Mouse (Mus musculus): ENCODE data around the gene Rhbdf1. TPM values are rescaled to one million over a fixed set of nuclear protein-coding genes. Genes with fewer than 3 reads are reported as not detected.

The Rhbdf1 gene
- 22.4 and 24.3 TPM in 2 replicates for total RNA-seq (2021)
- long read RNA-seq, experiment 1, transcript Rhbdf1-201 (18 exons, 2,946 nt) = major isoform, 29 of 40 reads
- long read RNA-seq, experiment 1, partial matches to known transcripts = 2 of 40 reads
- long read RNA-seq, experiment 1, other reads (novel, unspliced or antisense) = 9 of 40 reads
- long read RNA-seq, experiment 2, transcript Rhbdf1-201 (18 exons, 2,946 nt) = major isoform, 20 of 36 reads
- long read RNA-seq, experiment 2, partial matches to known transcripts = 3 of 36 reads
- long read RNA-seq, experiment 2, other reads (novel, unspliced or antisense) = 13 of 36 reads

DNA sequence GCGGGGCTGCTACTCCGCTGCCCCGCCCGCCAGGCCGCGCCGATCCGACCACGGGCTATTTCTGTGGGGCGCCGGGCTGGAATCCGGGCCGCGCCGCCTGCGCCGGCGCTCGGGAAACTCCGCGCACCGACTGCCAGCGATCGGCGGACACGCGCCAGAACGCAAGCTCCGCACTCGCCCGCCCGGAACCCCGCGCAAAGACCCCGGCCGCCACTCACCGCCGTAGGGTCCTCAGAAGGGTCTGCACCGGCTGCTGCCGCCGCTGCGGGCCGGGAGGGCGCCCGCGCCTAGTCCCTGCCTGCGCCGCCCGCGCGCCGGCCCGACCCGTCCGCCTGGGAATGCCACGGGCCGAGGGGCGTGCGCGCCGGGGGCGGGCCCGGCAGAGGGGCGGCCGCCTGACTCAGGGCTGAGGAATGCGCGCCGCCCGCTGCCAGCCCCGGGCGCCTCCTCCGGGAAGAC lies at the start of gene Rhbdf1:
Gene Rhbdf1 (minus strand): TSS at position 350 of the 459 bp plus-strand sequence.
- DNase-seq = peak; percentile 87

DNA sequence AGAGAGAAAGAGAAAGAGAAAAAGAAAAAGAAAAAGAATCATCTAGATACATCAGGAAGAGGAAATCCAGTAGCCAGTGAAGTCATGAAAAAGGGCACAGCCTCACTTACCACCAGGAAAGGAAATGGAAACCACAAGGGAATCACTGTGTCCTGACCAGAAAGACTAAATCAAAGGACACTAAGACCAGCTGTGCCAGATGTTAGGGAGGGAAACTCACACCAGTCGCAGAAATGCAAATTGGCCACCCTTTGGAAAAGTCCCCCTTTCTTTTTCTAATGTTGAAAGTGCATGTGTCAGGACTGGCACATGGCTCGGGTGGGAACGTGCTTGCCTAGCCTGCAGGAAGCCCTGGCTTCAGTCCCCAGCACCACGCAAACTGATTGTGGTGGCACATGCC lies 49.1 kb upstream of the Rhbdf1 start:
- no peak for DNase-seq

DNA sequence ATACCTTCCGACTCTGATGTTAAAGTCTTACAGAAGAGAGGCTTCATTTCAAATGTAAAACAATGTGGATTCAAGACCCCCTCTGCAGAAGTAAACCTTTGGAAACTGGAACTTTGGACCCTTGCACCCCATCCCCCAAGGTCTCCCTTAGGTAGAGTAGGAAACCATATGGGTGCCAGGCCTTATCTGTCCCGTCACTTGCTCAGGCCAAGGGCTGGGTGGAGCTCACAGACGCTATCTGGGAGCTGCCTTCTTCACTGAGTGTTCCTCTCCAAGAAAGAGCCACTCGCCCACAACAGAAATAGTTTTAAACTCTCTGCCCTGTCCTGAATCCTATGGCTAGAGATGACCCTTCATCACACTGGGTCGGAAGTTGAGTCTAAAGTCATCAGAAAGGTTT lies 46.9 kb upstream of the Rhbdf1 start:
- no peak for DNase-seq

DNA sequence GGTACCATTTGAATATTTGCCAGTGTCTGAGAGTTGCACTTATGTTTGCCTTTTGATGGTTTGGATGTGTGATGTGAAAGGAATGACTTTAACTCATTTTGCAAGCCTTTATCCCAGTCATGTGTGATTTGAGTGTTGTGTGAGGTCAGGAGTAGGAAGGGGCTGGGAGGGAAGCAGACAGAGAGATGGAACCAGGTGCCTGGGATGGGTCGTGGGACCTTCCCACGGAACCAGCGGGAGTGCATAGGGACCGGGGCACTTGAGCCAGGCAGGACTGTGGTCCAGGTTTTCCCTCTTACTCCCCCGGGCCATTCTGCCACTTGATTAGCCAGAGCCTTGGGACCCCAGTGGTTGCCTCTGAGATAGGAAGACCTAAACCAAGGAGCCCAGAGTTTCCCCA lies 45.9 kb upstream of the Rhbdf1 start:
- no peak for DNase-seq

DNA sequence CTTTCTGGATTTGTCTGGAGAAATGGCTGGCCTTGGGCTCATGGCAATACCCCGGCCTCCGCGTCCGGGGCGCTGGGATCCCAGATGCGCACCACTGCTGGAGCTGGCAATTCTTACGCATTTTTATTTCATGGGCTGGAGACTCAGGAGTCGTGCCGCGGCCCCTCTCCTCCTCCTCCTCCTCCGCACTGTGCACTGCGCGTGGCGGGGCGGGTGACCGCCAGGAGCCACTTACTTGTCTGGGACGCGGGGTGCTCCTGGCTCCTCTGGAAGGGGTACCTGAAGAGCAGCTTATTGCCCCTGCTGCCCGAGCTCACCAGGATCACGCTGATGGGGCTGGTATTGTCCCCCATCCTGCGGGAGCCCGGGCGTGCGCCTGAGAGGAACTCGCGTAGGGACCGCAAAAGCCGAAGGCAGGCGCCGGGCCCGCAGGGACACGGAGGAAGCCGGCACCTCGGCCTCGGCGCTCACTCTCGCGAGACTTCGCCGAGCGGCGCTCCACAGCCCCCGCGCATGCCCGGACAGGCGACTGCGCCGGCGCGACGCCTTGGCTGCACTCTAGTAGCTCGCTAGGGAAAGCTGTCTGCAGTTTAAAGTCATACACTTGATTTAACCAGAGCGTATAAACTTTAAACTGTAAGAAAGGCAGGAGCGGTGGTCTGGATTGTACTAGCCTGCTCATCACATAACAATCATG lies 45.2 kb upstream of the Rhbdf1 start, which contains the start of gene Nprl3:
Gene Nprl3 (minus strand): TSS at position 520 of the 697 bp plus-strand sequence.
- peak; percentile 98 for DNase-seq

DNA sequence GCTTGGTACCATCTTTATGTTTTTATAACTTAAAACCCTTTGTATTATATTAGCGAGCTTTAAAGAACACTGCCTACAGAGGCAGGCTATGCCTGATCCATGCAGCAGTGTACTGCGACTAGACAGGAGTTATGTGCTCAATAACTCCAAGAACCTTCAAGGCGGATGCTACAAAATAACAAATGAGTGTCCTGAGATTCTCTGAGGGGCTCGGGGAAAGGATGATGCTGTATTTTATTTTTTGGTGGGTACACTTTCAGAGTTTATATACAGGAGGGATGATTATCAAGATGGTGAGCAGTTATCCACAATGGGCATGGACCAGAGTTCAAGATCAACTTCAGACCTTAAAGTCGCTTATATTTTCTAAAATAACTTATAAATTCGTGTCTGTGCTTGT lies 44.7 kb upstream of the Rhbdf1 start:
- no peak for DNase-seq

DNA sequence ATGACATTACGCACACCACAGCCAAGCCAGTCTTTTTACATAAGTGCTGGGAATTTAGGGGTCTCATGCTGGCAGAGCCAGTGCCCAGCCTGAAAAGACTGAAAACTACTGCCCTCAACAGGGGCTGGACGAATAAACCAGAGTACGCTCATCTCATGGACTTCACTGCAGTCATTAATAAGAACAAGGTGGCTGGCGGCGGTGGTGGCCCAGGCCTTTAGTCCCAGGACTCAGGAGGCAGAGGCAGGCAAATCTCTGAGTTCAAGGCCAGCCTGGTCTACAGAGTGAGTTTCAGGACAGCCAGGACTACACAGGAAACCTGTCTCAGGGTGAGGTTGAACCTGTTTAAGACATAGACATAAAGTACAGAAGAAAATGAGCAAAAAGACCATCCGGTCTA lies 44.1 kb upstream of the Rhbdf1 start:
- DNase-seq = no peak

DNA sequence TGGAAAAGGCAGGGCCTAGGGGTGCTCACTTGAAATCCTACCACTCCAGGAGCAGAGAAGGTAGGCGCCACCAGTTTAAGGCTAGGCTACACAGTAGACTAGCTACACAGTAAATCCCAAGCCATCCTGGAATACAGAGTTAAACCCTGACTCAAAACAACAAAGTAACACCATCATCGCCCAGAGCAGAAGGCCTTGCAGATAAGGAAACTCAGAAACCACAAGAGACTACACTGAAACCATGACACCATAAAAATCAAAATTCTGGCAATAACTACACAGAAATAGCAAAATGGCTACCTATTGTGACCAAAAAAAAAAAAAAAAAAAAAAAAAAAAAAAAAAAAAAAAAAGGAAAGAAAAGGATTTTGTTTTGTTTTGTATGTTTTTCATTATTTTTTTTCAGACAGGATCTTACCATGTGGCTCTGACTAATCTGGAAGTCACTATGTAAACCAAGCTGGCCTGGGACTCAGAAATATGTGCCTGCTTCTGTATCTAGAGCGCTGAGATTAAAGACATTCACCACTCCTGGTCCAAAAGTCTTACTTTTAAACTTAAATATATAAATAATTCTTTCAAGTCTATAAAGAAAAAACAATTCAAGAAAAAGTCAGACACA lies 43.1 kb upstream of the Rhbdf1 start:
- no peak for DNase-seq

DNA sequence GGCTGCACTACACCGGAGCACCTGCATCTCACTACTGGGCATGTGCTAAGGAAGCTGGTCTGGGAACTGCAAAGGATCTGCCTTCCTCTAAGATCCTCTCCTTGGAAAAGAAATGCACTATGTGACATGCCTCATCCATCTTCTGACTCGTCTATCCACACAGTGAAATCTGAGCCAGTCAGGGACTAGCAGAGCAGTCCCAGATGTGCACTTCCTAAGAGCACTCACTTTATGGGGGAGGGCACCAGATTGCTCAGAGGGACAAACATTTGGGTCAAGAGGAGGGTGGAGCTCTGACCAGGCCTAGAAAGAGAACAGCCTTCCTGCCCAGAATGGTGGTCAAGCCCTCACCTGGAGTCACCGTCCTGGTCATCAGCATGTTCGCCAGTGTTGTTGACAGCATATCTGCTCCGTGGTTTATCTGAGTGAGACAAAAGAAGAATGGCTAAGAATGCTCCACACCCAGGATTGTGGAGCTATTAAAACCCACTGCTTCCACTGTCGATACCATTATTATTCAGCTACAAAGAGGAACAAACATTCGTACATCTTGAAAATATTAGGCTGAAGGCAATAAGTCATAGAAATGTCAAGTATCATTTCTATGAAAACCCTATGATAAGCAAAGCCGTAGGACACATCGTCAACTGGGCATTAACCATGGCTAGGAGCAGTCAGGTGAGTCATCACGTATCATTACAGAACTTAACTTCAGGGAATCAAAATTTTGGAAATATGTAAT lies 40.7 kb upstream of the Rhbdf1 start:
- peak; percentile 24 for DNase-seq

DNA sequence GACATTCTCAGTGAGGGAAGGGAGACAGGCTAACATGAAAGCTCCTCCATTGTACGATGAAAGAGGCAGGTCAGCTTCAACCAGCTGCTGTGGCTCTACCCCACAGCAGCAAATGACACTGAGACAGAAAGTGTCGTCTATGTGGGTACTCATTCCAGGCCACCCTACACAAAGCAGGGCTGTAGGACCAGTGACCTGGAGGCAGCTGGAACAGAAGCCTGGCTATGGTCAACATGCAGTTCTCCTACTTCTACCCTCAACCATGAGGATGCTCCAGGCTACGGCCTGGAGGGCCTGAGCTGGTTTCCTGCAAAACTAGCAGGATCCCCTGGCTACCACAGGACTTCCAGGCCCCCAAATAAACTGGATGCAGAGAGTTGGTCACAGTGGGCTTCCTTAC lies 34.5 kb upstream of the Rhbdf1 start:
- DNase-seq = no peak

DNA sequence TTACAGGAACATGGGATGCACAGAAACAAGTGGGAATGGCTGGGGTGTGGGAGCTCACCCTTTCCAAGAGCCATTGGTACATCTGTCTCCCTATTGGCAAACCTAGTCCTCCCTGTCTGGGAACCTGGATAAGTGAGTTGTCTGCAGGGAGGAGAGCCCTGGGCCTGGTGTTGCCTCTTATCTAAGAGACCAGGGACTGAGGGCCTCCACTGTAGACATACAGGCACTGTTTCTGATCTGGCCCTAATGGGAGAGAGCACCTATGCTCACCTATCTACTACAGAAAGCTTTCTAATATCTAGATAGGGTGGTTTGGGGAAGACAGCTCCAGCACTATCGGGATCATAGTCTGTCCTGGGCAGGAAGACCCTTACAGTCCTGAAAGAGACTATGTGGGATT lies 34.0 kb upstream of the Rhbdf1 start:
- no peak for DNase-seq

DNA sequence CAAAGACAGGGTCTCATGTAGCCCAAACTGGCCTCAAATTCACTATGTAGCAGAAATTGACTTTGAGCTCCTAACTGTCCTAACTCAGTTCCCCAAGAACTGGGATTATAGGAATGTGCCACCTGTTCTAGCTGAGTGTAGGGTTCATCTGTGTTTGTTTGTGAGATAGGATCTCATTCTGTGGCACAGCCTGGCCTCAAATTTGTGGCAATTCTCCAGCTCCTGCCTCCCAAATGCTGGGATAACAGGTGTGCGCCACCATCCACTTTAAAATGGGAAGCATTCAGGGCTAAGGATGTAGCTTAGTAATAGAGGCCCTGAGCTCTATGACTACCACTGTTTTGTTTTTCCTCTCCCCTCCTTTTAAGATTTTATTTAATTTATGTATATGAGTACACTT lies 31.0 kb upstream of the Rhbdf1 start:
- no peak for DNase-seq

DNA sequence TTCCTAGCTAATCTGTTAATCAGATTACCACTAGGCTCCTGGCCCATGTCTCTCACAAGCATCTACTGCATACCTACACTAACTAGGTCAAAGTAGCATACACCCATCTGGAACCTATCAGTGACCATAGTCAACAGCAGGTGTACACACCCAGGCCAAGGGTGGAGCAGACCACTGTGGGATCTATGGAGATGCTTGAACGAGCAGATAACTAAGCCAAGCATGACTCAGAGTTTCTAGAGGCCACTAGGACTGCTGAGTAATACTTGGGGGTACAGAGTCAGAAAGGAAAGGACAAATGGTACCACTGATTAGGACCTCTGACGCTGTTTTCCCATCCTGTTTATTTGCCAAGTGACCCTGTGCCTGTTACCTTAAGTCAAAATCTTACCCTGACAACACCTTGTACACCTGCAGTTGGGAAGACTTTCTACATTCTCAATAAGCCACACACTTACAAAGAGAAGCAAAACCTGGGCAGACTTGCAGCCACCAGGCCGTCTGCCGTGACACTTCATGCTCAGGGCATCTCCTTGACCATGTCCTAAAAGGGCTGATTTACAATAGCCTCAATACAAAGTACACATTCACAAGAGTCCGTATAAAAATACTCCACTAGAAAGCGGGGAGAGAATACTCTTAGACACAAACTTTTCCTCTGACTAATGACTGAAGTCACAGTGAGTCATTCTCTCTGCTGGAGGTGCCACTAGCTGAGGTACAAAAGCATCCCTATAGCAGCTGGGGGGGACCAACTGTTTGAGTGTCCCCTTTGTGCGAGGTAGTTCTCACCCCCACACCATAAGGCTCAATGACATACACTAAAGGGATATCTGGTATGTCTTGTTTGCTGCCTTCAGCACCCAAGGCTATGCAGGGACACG lies 29.0 kb upstream of the Rhbdf1 start:
- no peak for DNase-seq

DNA sequence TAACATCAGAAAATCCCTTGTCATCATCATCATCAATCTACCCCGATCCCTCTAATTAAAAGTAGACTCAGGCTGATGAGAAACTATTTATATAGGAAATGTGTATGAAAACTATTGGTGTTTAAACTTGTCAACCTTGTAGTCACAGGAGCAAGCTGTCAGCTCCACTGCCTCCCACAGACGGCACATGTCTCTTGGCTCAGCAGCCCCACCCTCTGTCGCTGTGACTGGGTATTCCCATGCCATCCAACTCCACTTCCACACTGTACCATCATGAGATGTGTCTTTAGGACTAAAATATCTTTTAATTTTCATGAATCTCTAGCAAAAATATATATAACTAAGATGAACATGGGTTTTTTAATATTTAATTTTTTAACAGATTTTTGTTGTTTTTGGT lies 26.2 kb upstream of the Rhbdf1 start:
- no peak for DNase-seq

DNA sequence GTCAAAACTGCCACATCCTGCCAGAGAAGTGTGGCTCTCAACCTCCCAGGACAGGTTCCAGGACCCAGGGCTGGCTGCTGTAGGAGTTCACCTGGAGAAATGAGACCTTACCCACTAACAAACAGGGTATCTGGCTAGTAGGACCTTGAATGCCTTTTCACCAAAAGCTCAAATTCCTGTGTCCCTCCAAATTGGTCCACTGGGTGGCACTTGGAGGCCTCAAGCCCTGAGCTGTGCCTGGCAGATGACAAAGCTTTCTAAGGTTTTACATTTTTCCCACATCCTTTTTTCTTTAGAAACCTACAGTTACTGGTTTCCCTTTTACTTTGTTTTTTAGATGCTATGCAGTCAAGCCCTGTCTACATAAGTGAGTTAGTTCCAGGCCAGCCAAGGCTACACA lies 25.0 kb upstream of the Rhbdf1 start:
- DNase-seq = no peak

DNA sequence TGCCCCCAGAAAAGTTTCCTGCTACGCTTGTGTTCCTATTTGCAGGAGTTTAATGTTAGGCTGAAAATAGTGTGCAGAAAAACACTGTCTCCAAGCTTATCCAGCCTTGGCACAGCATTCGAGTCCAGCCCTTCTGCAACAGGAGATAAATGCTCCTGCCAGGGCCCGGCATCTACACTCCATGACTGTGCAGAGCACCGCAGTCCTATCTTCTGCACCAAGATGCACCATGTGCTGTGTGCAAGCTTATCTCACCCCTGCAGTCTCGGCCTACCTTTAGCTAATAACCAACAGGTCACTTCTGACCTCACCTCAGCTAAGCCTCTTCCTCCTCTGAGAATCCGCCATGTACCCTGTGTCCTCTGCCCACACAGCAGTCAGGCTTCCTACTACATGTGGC lies 23.5 kb upstream of the Rhbdf1 start:
- DNase-seq = no peak

DNA sequence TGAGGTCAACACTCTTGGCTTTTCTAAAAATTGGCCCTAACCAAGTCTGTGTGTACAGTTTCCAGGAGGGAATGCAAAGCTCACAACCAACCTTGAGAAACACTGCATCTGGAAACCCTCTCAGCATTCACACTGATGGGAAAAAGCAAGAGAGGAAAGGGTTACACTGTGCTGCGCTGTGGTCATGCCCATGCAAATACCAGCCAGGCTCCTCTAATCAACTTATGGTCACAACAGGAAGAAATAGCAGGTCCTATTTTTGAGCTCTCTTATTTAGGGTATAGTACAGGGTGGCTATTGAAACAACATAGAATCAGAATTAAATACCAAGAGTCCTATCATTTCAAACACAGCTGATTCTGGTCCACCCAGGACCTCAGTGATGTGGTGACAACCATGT lies 22.5 kb upstream of the Rhbdf1 start:
- DNase-seq = no peak

DNA sequence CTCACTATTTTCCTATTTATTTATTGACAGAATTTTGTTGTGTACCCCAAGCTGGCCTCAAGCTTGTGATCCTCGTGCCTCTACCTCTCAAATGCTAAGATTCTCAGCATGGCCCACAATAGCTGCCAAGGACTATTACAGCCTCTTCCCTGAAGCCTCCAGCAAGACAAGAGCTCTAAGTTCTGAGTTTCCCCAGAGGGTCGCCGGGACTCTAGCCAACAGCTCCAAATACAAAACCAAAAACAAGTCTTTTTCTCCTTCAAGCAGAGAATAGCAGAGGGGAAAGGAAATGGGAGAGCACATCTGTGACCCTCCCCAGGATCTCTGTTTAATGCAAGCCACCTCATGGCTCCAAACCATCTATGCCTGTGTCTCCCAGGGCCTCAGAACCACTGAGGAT lies 22.0 kb upstream of the Rhbdf1 start:
- DNase-seq = no peak

DNA sequence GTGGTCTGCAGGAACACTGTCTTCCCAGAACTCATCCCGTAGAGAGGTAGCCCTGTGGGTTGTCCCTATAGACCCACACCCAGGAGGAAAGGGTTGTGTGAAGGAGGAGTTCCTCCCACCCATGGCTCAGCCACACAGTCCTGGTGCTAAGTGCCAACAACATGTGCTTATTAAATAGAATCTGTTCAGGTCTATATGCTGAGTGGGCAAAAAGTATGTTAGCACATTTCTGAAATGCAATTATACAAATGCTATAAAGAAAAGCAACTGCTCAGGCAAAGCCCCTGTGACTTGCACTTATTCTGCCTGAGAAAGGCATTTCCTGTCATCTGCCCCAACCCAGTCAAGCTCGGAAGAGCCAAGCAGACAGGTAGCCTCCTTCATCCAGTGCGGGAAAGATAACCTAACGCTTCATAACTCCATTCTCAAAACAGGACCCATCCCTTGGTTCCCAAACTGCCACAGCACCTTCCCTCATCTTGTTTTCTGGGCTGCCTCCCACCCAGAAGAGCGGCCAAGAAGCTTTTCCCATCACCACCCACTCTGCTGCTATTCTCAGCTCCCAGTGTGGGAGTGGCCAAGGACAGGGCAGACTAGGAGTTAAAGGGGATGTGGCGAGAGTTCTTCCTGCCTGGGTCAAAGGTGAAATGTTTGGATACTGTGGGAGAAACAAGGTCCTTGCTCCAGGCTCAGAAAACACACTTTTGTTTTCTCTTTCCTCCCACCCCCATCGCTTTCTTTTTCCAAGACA lies 21.3 kb upstream of the Rhbdf1 start:
- no peak for DNase-seq

DNA sequence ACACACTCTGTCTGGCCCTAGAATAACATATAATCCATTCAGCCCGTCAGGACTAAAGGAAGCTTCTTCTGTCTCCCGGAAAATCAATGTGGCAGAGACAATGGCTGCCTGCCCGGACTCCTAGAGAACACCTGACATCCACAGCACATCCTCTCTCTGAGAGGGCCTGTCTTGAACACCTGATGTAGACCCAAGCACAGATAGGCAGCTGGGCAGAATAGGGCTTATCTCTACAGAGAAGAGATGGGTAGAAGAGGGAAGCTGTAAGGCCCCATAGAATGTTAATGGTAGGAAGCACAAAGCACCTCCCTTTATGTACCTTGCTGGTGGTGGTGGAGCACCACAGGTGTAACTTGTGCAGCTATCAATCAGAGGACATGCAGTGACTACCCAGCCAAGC lies 20.1 kb upstream of the Rhbdf1 start:
- no peak for DNase-seq

DNA sequence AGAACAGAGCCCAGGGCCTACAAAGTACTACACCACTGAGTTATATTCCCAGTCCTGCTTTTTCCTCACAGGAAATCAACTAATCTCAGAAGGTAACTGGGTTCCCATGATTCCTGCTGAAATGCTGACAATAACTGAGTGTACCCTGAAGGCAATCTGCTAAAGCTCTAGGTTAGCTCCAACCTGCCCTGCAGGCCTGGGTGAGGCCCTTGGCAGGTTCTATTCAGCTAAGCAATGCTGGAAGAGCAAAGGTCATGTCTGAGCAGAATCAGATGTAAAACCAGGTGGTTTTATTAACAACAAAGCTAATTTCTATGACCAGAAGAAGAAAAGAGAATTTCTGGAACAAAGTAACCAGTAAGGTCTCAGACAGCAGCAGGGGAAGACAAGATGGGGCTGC lies 19.3 kb upstream of the Rhbdf1 start:
- DNase-seq = no peak

Data from adrenal gland, postnatal 14 days (tissue).